Mouse (Mus musculus) small intestine, adult 2 months (tissue): ENCODE data around the gene Nav2. TPM values are rescaled to one million over a fixed set of nuclear protein-coding genes. Genes with fewer than 3 reads are reported as not detected.
A peak's percentile ranks its signal among the peaks of the same experiment; 100 is the strongest.

ENCODE experiments used
- H3K27ac ChIP-seq: fragments of 200-500 bp; 2 replicates; pipeline ENCODE4 v1.5.1; 2012; ENCODE audit warnings: low read depth, low read length, control low read depth, inconsistent platforms; ENCODE audit not compliant: insufficient read depth
- H3K27me3 ChIP-seq: fragments of 200-500 bp; 2 replicates; pipeline ENCODE4 v1.6.1; 2012; ENCODE audit warnings: mild to moderate bottlenecking, moderate library complexity, low read length, inconsistent platforms; ENCODE audit not compliant: control insufficient read depth, insufficient read depth
- H3K36me3 ChIP-seq: fragments of 200-500 bp; 2 replicates; pipeline ENCODE4 v1.6.1; 2012; ENCODE audit warnings: mild to moderate bottlenecking, low read length, control low read depth, inconsistent platforms; ENCODE audit not compliant: control insufficient read depth, insufficient read depth
- H3K4me1 ChIP-seq: fragments of 200-500 bp; 2 replicates; pipeline ENCODE4 v1.6.1; 2012; ENCODE audit warnings: low read length, inconsistent platforms, mixed read lengths; ENCODE audit not compliant: control insufficient read depth, insufficient read depth, insufficient read length
- H3K4me3 ChIP-seq: fragments of 200-500 bp; 2 replicates; pipeline ENCODE4 v1.5.1; 2012; ENCODE audit warnings: low read depth, mild to moderate bottlenecking, control low read depth, inconsistent platforms, low read length, moderate library complexity
- CTCF ChIP-seq: fragments of 200-500 bp; IDR thresholded peaks from 2 replicates; pipeline ENCODE4 v1.5.1; 2012; ENCODE audit warnings: low read depth, mild to moderate bottlenecking, control low read depth, inconsistent platforms, low read length, moderate library complexity, mixed read lengths; ENCODE audit not compliant: insufficient replicate concordance, insufficient read length; ENCODE audit errors: extremely low read depth
- POLR2A ChIP-seq: fragments of 200-500 bp; IDR thresholded peaks from 2 replicates; pipeline ENCODE4 v1.6.1; 2012; ENCODE audit warnings: low read depth, mild to moderate bottlenecking, control low read depth, inconsistent platforms, low read length, moderate library complexity
- WGBS: fragments of 180-500 bp; shearing (Covaris S2); methylation state at CpG from one replicate; pipeline ENCODE4 v1.1.7; 2018; 5-methylcytosine and 5-hydroxymethylcytosine counted together
- polyA plus RNA-seq: library from polyadenylated mRNA; depleted of rRNA; stranded (reverse); fragments of >200 nt; gene quantifications from 2 replicates; pipeline ENCODE4 v1.2.3, GENCODE M21; 2012

Gene Nav2
- polyA plus RNA-seq, 1 experiment = 8.5 TPM

DNA sequence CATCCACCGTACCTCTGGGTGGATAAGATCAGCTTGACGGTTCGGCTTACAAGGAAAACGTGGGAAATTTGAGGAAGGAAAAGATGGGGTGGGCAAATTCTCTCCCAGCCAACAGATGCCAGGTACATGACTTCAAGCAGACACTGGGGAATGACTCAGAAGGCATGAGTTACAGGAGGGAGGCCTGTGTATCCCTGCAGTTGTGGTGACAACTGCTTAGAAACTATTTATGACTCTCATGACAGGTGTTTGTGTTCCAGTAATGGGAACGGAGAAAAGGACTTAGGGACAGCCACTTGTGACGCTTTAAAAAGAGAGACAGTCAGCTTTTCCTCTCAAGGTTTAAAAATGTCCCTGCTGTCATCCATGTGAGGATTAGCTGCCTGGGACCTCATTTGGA lies 38.4 kb upstream of the Nav2 start:
- Histone ChIP-seq H3K4me1 (no peaks in the 10 kb centered on the region), H3K36me3 (peaks cover 35% of the 10 kb centered on the region), H3K27me3 (no peaks in the 10 kb centered on the region), H3K4me3 (no peak overlapping the region), H3K27ac (no peak overlapping the region)
- TF ChIP-seq CTCF (no peak), POLR2A (no peak)
- 88% methylated on average over 6 of the region's 6 CpGs for WGBS

- Histone ChIP-seq H3K27me3 (no peaks in the 10 kb centered on the region), H3K36me3 (peaks cover 34% of the 10 kb centered on the region), H3K4me3 (no peak overlapping the region), H3K27ac (no peak overlapping the region), H3K4me1 (no peaks in the 10 kb centered on the region)
- 95% methylated on average over 21 of the region's 21 CpGs for WGBS
- TF ChIP-seq CTCF (no peak), POLR2A (no peak)
Measured at GRCm38 (mm10) chr7:48870579-48871180, 37.8 kb upstream of the Nav2 start.

DNA sequence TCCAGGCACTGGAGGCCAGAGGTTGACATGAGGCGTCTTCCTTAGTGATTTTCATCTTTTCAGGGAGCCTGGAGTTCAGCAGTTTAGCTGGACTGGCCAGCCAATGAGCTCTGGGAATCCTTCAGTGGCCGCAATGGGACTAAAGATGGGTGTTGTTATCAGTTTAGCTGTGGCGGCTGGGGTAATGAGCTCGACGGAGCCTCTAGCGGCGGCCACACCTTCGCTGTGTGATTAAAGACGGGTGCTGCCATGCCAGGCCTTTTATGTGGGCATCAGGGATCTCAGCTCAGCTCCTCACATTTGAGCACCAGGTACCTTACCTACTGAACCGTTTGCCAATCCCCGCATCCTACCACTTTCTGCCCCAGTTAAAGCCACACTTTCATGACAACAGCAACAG lies 37.2 kb upstream of the Nav2 start:
- no peak overlapping the region for H3K4me3 ChIP-seq
- H3K4me1 ChIP-seq = peaks cover 2% of the 10 kb centered on the region; the same call in 1 of the 2 replicates
- TF ChIP-seq CTCF (no peak), POLR2A (no peak)
- H3K27me3 ChIP-seq = no peaks in the 10 kb centered on the region
- H3K36me3 ChIP-seq = peaks cover 32% of the 10 kb centered on the region
- 72% methylated on average over 11 of the region's 11 CpGs for WGBS
- no peak overlapping the region for H3K27ac ChIP-seq

DNA sequence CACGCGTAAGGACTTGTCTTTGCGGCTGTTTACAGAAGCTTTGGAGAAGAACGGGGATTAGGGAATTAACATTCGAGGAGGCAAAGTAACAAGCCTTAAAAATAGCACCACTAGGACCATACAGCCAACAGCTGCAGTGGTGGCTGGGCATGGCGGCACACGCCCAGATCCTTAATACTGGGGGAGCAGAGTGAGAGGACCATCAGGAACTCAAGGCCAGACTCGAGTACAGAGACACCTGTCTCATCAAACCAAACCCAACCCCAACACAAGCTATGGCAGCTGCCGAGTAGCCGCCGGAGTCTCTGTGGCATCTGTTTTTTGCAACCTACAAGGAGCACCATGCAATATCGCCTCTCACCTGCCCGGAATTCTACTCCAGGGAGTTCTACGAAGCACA lies 33.4 kb upstream of the Nav2 start:
- WGBS = 96% methylated on average over 14 of the region's 14 CpGs
- Histone ChIP-seq H3K27me3 (no peaks in the 10 kb centered on the region), H3K27ac (no peak overlapping the region), H3K36me3 (peaks cover 17% of the 10 kb centered on the region), H3K4me1 (peaks cover 9% of the 10 kb centered on the region; the same call in 1 of the 2 replicates), H3K4me3 (no peak overlapping the region)
- TF ChIP-seq CTCF = no peak
- no peak for TF ChIP-seq POLR2A

GRCm38 (mm10) chr7:48876526-48876925 lies 32.0 kb upstream of the Nav2 start:
- Histone ChIP-seq H3K27ac (no peak overlapping the region), H3K27me3 (no peaks in the 10 kb centered on the region), H3K4me3 (no peak overlapping the region), H3K4me1 (peaks cover 12% of the 10 kb centered on the region; the same call in 1 of the 2 replicates), H3K36me3 (peaks cover 11% of the 10 kb centered on the region)
- no peak for TF ChIP-seq POLR2A
- TF ChIP-seq CTCF = peak; percentile 59; the same call in 1 of the 2 replicates
- WGBS = 49% methylated on average over 4 of the region's 4 CpGs

GRCm38 (mm10) chr7:48877786-48878390 lies 30.6 kb upstream of the Nav2 start:
- WGBS = 26% methylated on average over 15 of the region's 15 CpGs
- TF ChIP-seq CTCF (no peak), POLR2A (no peak)
- H3K27ac ChIP-seq = peak overlapping the region; percentile 59
- 0 out of 2 replicates have a peak, but pooled peaks cover 2% of the 10 kb centered on the region for H3K27me3 ChIP-seq
- peaks cover 8% of the 10 kb centered on the region; the same call in 1 of the 2 replicates for H3K36me3 ChIP-seq
- H3K4me3 ChIP-seq = peak overlapping the region; percentile 46
- H3K4me1 ChIP-seq = peaks cover 16% of the 10 kb centered on the region; the same call in 1 of the 2 replicates

DNA sequence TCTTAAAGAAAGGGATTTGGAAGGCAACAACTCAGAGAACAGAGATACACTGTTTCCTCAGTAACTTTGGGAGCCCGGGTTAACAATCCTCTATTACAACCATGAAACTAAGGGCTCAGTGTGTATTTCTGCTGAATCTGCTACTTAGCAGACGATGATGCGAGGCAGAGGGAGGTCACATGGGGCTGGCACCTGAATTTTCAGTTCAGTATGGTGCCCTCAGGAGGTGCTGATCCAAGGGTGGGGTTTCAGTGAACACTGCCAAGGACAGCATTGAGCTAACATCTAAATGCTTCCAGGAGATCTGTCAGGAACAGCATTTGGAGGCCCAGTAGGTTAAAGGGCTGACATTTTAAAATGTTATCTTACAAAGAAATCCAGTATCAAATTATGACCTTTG lies 28.9 kb upstream of the Nav2 start:
- Histone ChIP-seq H3K27ac (peak overlapping the region; percentile 10; the same call in 1 of the 2 replicates), H3K27me3 (0 out of 2 replicates have a peak, but pooled peaks cover 2% of the 10 kb centered on the region), H3K4me1 (peaks cover 16% of the 10 kb centered on the region; the same call in 1 of the 2 replicates), H3K36me3 (peaks cover 5% of the 10 kb centered on the region; the same call in 1 of the 2 replicates), H3K4me3 (peak overlapping the region; percentile 22; the same call in 1 of the 2 replicates)
- TF ChIP-seq POLR2A = no peak
- no peak for TF ChIP-seq CTCF
- 28% methylated on average over 3 of the region's 3 CpGs for WGBS
